Mouse (Mus musculus): Measurements from ENCODE around the gene Incenp.
A peak's percentile ranks its signal among the peaks of the same experiment; 100 is the strongest.
"Not testable (repeated sequence)": the region's sequence is repeated elsewhere in the genome, so short reads cannot be mapped to it uniquely, and the experiment has no call there.

The Incenp gene

GRCm38 (mm10) chr19:9899072-9899779, at the start of gene Incenp:
Incenp (minus strand) TSS chr19:9899551.
- DNase-seq (ENCODE audit: low spot score) = peak; percentile 97

- no peak for DNase-seq (ENCODE audit: low spot score)
These were observed 47.6 kb upstream of the Incenp start for GRCm38 (mm10) chr19:9946986-9947385.

- no peak for DNase-seq (ENCODE audit: low spot score)
These were observed 46.6 kb upstream of the Incenp start for GRCm38 (mm10) chr19:9945800-9946564.

- DNase-seq (ENCODE audit: low spot score) = no peak
These were observed 43.5 kb upstream of the Incenp start for GRCm38 (mm10) chr19:9942539-9943533.

- no peak for DNase-seq (ENCODE audit: low spot score)
These were observed 42.5 kb upstream of the Incenp start for GRCm38 (mm10) chr19:9941809-9942208.

- DNase-seq (ENCODE audit: low spot score) = no peak
These were observed 41.6 kb upstream of the Incenp start for GRCm38 (mm10) chr19:9940903-9941302.

GRCm38 (mm10) chr19:9939841-9940240, 40.5 kb upstream of the Incenp start:
- no peak for DNase-seq (ENCODE audit: low spot score)

- DNase-seq (ENCODE audit: low spot score) = peak; percentile 36
These were observed 39.5 kb upstream of the Incenp start for GRCm38 (mm10) chr19:9938824-9939303.

GRCm38 (mm10) chr19:9938156-9938823, 38.9 kb upstream of the Incenp start:
- DNase-seq (ENCODE audit: low spot score) = no peak

GRCm38 (mm10) chr19:9937428-9937827, 38.1 kb upstream of the Incenp start:
- DNase-seq (ENCODE audit: low spot score) = no peak

- DNase-seq (ENCODE audit: low spot score) = no peak
These were observed 37.2 kb upstream of the Incenp start for GRCm38 (mm10) chr19:9936579-9936978.

- DNase-seq (ENCODE audit: low spot score) = no peak
These were observed 34.6 kb upstream of the Incenp start for GRCm38 (mm10) chr19:9933908-9934307.

- DNase-seq (ENCODE audit: low spot score) = not testable (repeated sequence)
These were observed 31.8 kb upstream of the Incenp start for GRCm38 (mm10) chr19:9931167-9931607.

GRCm38 (mm10) chr19:9928089-9928488, 28.7 kb upstream of the Incenp start:
- DNase-seq (ENCODE audit: low spot score) = no peak

- DNase-seq (ENCODE audit: low spot score) = no peak
These were observed 25.5 kb upstream of the Incenp start for GRCm38 (mm10) chr19:9924769-9925272.

GRCm38 (mm10) chr19:9924034-9924768, 24.9 kb upstream of the Incenp start:
- DNase-seq (ENCODE audit: low spot score) = no peak

GRCm38 (mm10) chr19:9923048-9923447, 23.7 kb upstream of the Incenp start:
- DNase-seq (ENCODE audit: low spot score) = no peak

- no peak for DNase-seq (ENCODE audit: low spot score)
These were observed 22.9 kb upstream of the Incenp start for GRCm38 (mm10) chr19:9922228-9922627.

GRCm38 (mm10) chr19:9920835-9921784, 21.8 kb upstream of the Incenp start:
- DNase-seq (ENCODE audit: low spot score) = peak; percentile 56
